Mouse (Mus musculus) midbrain, embryonic 14.5 days (tissue): ENCODE measurements around the gene Grsf1. TPM values are rescaled to one million over a fixed set of nuclear protein-coding genes. Genes with fewer than 3 reads are reported as not detected.

ENCODE experiments used
- ATAC-seq: fragments of 200-750 bp; cut with Nextera tagmentation; 2 replicates; pipeline ENCODE4 v1.8.0; 2017; ENCODE audit warnings: moderate number of reproducible peaks, moderate library complexity; ENCODE audit not compliant: low FRiP score, low TSS enrichment
- DNase-seq: peaks from one replicate; pipeline ENCODE4 v3.0.0-alpha.2; 2015
- H3K27ac ChIP-seq: fragments of 300-500 bp; sonication (generic); replicated peaks from 2 replicates; pipeline ENCODE4 v1.5.1; 2014; ENCODE audit warnings: mild to moderate bottlenecking, low read depth, low read length, moderate library complexity
- H3K27me3 ChIP-seq: fragments of 300-500 bp; sonication (generic); 2 replicates; pipeline ENCODE4 v1.6.1; 2014; ENCODE audit warnings: low read length, control low read depth, mixed read lengths; ENCODE audit not compliant: control insufficient read depth, insufficient read depth
- H3K36me3 ChIP-seq: fragments of 300-500 bp; sonication (generic); 2 replicates; pipeline ENCODE4 v1.6.1; 2014; ENCODE audit warnings: low read length, control low read depth; ENCODE audit not compliant: control insufficient read depth, insufficient read depth
- H3K4me1 ChIP-seq: fragments of 300-500 bp; sonication (generic); 2 replicates; pipeline ENCODE4 v1.6.1; 2014; ENCODE audit warnings: mild to moderate bottlenecking, antibody characterized with exemption, low read length, control low read depth; ENCODE audit not compliant: control insufficient read depth, insufficient read depth
- H3K4me2 ChIP-seq: fragments of 300-500 bp; sonication (generic); 2 replicates; pipeline ENCODE4 v1.6.1; 2014; ENCODE audit warnings: mild to moderate bottlenecking, low read length, moderate library complexity
- H3K4me3 ChIP-seq: fragments of 300-500 bp; sonication (generic); replicated peaks from 2 replicates; pipeline ENCODE4 v1.5.1; 2014; ENCODE audit warnings: low read depth, low read length
- H3K9ac ChIP-seq: fragments of 300-500 bp; sonication (generic); replicated peaks from 2 replicates; pipeline ENCODE4 v1.6.1; 2014; ENCODE audit warnings: mild to moderate bottlenecking, low read length, moderate library complexity
- H3K9me3 ChIP-seq: fragments of 300-500 bp; sonication (generic); 2 replicates; pipeline ENCODE4 v1.6.1; 2016; ENCODE audit warnings: low read length, control low read depth, mixed read lengths; ENCODE audit not compliant: control insufficient read depth
- WGBS: fragments of 180-500 bp; shearing (Covaris S2); extraction: QIAGEN DNeasy Blood & Tissue Kit; methylation state at CpG from one replicate; pipeline ENCODE4 v1.1.7; 2014; 5-methylcytosine and 5-hydroxymethylcytosine counted together
- polyA plus RNA-seq: library from polyadenylated mRNA; unstranded; fragments of >200 nt; fragmentation: Nextera tagmentation; extraction: Ambion mirVana; gene quantifications from 2 replicates; pipeline ENCODE4 v1.2.1, GENCODE M21; 2014

Grsf1 gene
- polyA plus RNA-seq, result 63.6 and 82.7 TPM in 2 replicates

DNA sequence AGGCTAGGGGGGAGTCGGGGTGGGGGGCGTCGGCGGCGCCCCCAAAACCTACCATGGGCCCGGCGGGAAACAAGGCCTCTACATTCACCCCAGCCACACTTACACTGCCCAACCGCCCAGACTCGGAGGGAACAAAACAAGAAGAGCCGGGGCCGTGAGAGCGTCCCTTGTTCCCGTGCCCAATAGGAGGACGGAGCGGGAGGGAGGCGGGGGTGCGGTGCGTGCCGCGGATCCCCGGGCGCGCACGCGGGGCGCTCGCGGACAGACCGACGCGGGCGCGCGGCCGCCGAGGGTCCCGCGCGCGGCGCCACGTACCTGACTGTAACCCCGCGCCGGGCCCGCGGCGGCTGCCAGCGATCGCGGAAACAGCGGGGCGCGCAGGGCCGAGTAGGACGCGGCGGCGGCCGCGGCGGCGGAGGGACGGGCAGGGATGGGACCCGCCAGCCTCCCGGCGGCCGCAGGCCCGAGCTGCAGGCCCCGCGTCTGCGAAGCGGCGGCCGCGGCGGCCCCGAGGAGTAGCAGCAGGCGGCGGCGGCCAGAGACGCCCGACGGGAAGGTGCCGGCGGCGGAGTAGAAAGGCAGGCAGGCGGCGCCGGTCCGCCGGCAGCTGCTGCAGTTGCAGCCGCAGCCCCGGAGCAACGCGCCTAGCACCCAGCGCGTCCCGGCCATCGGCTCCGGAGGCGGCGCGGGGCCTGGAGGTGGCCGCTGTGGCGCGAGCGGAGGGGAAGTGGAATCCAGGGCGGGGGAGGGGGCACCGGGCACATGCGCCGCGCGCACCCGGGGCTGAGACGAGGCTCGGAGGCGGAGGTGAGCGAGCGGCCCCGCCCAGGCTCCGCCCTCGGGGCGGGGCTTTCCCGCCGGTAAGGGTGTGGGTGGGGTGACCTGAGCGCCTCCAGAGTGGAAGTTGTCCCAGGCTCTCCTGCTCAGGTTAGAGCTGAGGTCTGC lies at the start of gene Grsf1:
TSS of gene Grsf1 (minus strand) at position 729 of the 945 bp plus-strand sequence.
- Histone ChIP-seq H3K4me1 (peaks cover 22% of the 10 kb centered on the region), H3K9ac (peak within 1 kb of the TSS; percentile 93), H3K27ac (peak within 1 kb of the TSS; percentile 97), H3K4me3 (peak within 1 kb of the TSS; percentile 98), H3K4me2 (peak within 1 kb of the TSS; percentile 71), H3K36me3 (peaks cover 25% of the 10 kb centered on the region), H3K27me3 (no peaks in the 10 kb centered on the region), H3K9me3 (no peaks in the 10 kb centered on the region)
- DNase-seq (peak; percentile 96), ATAC-seq (peak; percentile 91)
- 1% methylated on average over 126 of the region's 127 CpGs for WGBS

- H3K4me3 ChIP-seq, result no peak overlapping the region
- H3K27ac ChIP-seq, result no peak overlapping the region
- H3K4me1 ChIP-seq, result peaks cover 24% of the 10 kb centered on the region
- no peak overlapping the region for H3K4me2 ChIP-seq
- H3K36me3 ChIP-seq, result no peaks in the 10 kb centered on the region
- DNase-seq, result no peak
- WGBS, result 81% methylated on average over 3 of the region's 3 CpGs
- no peak overlapping the region for H3K9ac ChIP-seq
- H3K9me3 ChIP-seq, result no peaks in the 10 kb centered on the region
- ATAC-seq, result no peak
- H3K27me3 ChIP-seq, result no peaks in the 10 kb centered on the region
These were observed 48.1 kb upstream of the Grsf1 start for GRCm38 (mm10) chr5:88724030-88724429.

- 32% methylated on average over 4 of the region's 4 CpGs for WGBS
- no peak for ATAC-seq
- H3K36me3 ChIP-seq, result no peaks in the 10 kb centered on the region
These were observed 46.2 kb upstream of the Grsf1 start for GRCm38 (mm10) chr5:88722213-88722600.

GRCm38 (mm10) chr5:88721565-88722212 lies 45.7 kb upstream of the Grsf1 start:
- H3K9me3 ChIP-seq, result no peaks in the 10 kb centered on the region
- H3K4me1 ChIP-seq, result peaks cover 24% of the 10 kb centered on the region
- peak overlapping the region; percentile 79 for H3K4me2 ChIP-seq
- no peaks in the 10 kb centered on the region for H3K36me3 ChIP-seq
- H3K27me3 ChIP-seq, result no peaks in the 10 kb centered on the region
- H3K27ac ChIP-seq, result peak overlapping the region; percentile 92
- H3K9ac ChIP-seq, result peak overlapping the region; percentile 96
- H3K4me3 ChIP-seq, result peak overlapping the region; percentile 97
- peak; percentile 31; the same call in 1 of the 2 replicates for ATAC-seq
- 2% methylated on average over 31 of the region's 31 CpGs for WGBS
- peak; percentile 57 for DNase-seq

More at GRCm38 (mm10) chr5:88722213-88722600, 46.2 kb upstream of the Grsf1 start:
- Histone ChIP-seq H3K9me3 (no peaks in the 10 kb centered on the region), H3K27ac (no peak overlapping the region; the same call in 1 of the 2 replicates), H3K4me1 (peaks cover 24% of the 10 kb centered on the region), H3K4me2 (peak overlapping the region; percentile 79), H3K4me3 (peak overlapping the region; percentile 97), H3K27me3 (no peaks in the 10 kb centered on the region), H3K9ac (peak overlapping the region; percentile 96)
- peak; percentile 19 for DNase-seq

DNA sequence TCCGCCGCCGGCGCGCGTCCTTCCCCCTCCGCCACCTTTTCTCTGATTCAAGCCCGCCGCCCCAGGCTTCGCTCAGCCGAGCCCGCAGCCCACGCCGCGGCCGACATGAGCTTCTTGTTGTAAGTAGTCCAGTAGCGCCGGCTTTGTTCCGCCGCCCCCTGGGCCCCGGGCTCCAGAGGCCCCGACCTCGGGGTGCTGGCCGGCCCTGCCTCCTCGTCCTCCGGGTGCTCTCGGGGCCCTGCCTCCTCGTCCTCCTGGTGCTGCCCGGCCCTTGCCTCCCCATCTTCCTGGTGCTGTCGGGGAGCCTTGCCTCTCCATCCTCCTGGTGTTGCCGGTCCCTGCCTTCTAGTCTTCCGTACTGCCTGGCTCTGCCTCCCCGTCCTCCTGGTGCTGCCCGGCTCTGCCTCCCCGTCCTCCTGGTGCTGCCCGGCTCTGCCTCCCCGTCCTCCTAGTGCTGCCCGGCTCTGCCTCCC lies 45.1 kb upstream of the Grsf1 start:
- Histone ChIP-seq H3K4me2 (peak overlapping the region; percentile 79), H3K27me3 (no peaks in the 10 kb centered on the region), H3K4me3 (peak overlapping the region; percentile 97), H3K36me3 (no peaks in the 10 kb centered on the region), H3K9me3 (no peaks in the 10 kb centered on the region), H3K9ac (peak overlapping the region; percentile 96), H3K4me1 (peaks cover 24% of the 10 kb centered on the region), H3K27ac (peak overlapping the region; percentile 92)
- WGBS, result under 1% methylated on average over 37 of the region's 38 CpGs
- ATAC-seq, result peak; percentile 79
- DNase-seq, result no peak

GRCm38 (mm10) chr5:88720116-88721002 lies 44.4 kb upstream of the Grsf1 start, which contains the start of gene Mob1b:
Mob1b (plus strand) TSS chr5:88720855.
- peak within 1 kb of the TSS; percentile 79 for H3K4me2 ChIP-seq
- H3K27ac ChIP-seq, result peak within 1 kb of the TSS; percentile 92
- under 1% methylated on average over 53 of the region's 54 CpGs for WGBS
- peak within 1 kb of the TSS; percentile 97 for H3K4me3 ChIP-seq
- peak; percentile 97 for ATAC-seq
- H3K4me1 ChIP-seq, result peaks cover 24% of the 10 kb centered on the region
- no peaks in the 10 kb centered on the region for H3K36me3 ChIP-seq
- peak; percentile 98 for DNase-seq
- H3K9ac ChIP-seq, result peak within 1 kb of the TSS; percentile 96
- no peaks in the 10 kb centered on the region for H3K9me3 ChIP-seq
- H3K27me3 ChIP-seq, result no peaks in the 10 kb centered on the region

DNA sequence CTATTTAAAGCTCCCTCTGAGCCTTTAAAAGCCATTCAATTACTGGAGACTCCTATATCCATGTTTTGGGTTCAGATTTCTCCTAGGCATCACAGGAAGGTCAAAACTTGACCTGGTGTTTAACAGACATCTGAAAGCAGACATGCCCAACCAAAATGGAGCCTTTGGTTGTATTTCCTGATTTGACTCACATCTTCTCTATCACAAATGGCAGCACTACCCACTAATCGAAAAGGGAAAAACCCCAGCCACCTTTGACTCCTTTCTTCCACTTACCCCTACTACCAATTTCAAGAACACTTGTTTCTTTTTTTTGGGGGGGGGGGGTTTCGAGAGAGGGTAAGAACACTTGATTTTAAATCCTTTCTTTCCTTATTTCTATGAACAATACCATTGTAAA lies 41.0 kb upstream of the Grsf1 start:
- Histone ChIP-seq H3K9me3 (no peaks in the 10 kb centered on the region), H3K4me1 (peaks cover 7% of the 10 kb centered on the region), H3K4me2 (no peak overlapping the region), H3K4me3 (no peak overlapping the region), H3K27ac (no peak overlapping the region), H3K36me3 (no peaks in the 10 kb centered on the region), H3K9ac (no peak overlapping the region), H3K27me3 (no peaks in the 10 kb centered on the region)
- no peak for DNase-seq
- ATAC-seq, result no peak
- 89% methylated on average over 2 of the region's 2 CpGs for WGBS

- Histone ChIP-seq H3K4me3 (no peak overlapping the region), H3K9ac (no peak overlapping the region), H3K4me2 (no peak overlapping the region), H3K27me3 (no peaks in the 10 kb centered on the region), H3K4me1 (peaks cover 10% of the 10 kb centered on the region; the same call in 1 of the 2 replicates), H3K9me3 (no peaks in the 10 kb centered on the region), H3K36me3 (no peaks in the 10 kb centered on the region), H3K27ac (no peak overlapping the region)
- DNase-seq, result no peak
- 66% methylated on average over 6 of the region's 6 CpGs for WGBS
- no peak for ATAC-seq
These were observed 36.4 kb upstream of the Grsf1 start for GRCm38 (mm10) chr5:88712328-88712727.
